10 mouse cellular contexts compared by ENCODE assay signal in genomic region chr9:67795205-67795675, GRCm38 (mm10). TPM values are rescaled to one million over a fixed set of nuclear protein-coding genes. Genes with fewer than 3 reads are reported as not detected.
DNase-seq lines count a peak whose midpoint lies in the region; ATAC-seq and TF ChIP-seq lines count a peak whose summit lies in the region.
"Had no signal": no experiment of that assay in that cellular context is flagged by ENCODE, and none has a peak within 500 bp of the region (broad histone marks: within the 10 kb centered on the region; RNA-seq: fewer than 3 reads in every experiment).

No protein-coding gene starts in this region.

- peak; percentile 42; the same call in 1 of the 2 replicates for ATAC-seq in stomach, embryonic 14.5 days (ENCODE audit: insufficient number of reproducible peaks, insufficient read depth, low FRiP score, low read depth)
- ATAC-seq in stomach, postnatal 0 days (ENCODE audit: low FRiP score, low TSS enrichment): no peak
- peak; percentile 83 for ATAC-seq in midbrain, embryonic 12.5 days (ENCODE audit: low FRiP score, low read depth)
- no peak for ATAC-seq in kidney, embryonic 14.5 days (ENCODE audit: low FRiP score, low TSS enrichment)

- no peak overlapping the region for H3K27ac ChIP-seq in stomach, embryonic 14.5 days (ENCODE audit: low read length)
- no peak overlapping the region for H3K27ac ChIP-seq in stomach, postnatal 0 days (replicated peaks)
- peak overlapping the region; percentile 64 for H3K27ac ChIP-seq in midbrain, embryonic 12.5 days (replicated peaks)
- H3K27ac ChIP-seq in kidney, embryonic 14.5 days (ENCODE audit: low read depth, low read length): no peak overlapping the region

- no peaks in the 10 kb centered on the region for H3K9me3 ChIP-seq in stomach, embryonic 14.5 days (ENCODE audit: control insufficient read depth, low read depth, low read length)
- H3K9me3 ChIP-seq in stomach, postnatal 0 days (ENCODE audit: control insufficient read depth, low read length): no peaks in the 10 kb centered on the region
- H3K9me3 ChIP-seq in midbrain, embryonic 12.5 days: no peaks in the 10 kb centered on the region
- H3K9me3 ChIP-seq in kidney, embryonic 14.5 days (ENCODE audit: control insufficient read depth, low read length): no peaks in the 10 kb centered on the region
- H3K9me3 ChIP-seq: G1E had no signal

- TF ChIP-seq CTCF in stomach, postnatal 0 days (IDR thresholded peaks at IDR 0.05; ENCODE audit: low read depth): no peak

- no peak overlapping the region for H3K4me2 ChIP-seq in stomach, embryonic 14.5 days (replicated peaks; ENCODE audit: low read depth, low read length)
- H3K4me2 ChIP-seq in stomach, postnatal 0 days (replicated peaks; ENCODE audit: low read depth): no peak overlapping the region
- no peak overlapping the region for H3K4me2 ChIP-seq in midbrain, embryonic 12.5 days (replicated peaks)
- H3K4me2 ChIP-seq in kidney, embryonic 14.5 days (replicated peaks; ENCODE audit: low read depth, low read length): no peak overlapping the region

- intact Hi-C loops in gastrocnemius, postnatal 36 days (cut with DNase I): no loop called here

- no peak for TF ChIP-seq EP300 in stomach, postnatal 0 days (optimal IDR thresholded peaks at IDR 0.05)

- 0 out of 2 replicates have a peak, but pooled peaks cover 3% of the 10 kb centered on the region for H3K4me1 ChIP-seq in stomach, embryonic 14.5 days (ENCODE audit: control insufficient read depth, insufficient read depth, low read length)
- no peaks in the 10 kb centered on the region for H3K4me1 ChIP-seq in stomach, postnatal 0 days (replicated peaks; ENCODE audit: control insufficient read depth, insufficient read depth)
- H3K4me1 ChIP-seq in midbrain, embryonic 12.5 days: peaks cover 23% of the 10 kb centered on the region
- H3K4me1 ChIP-seq in kidney, embryonic 14.5 days (ENCODE audit: control insufficient read depth, insufficient read depth, low read length): 0 out of 2 replicates have a peak, but pooled peaks cover 4% of the 10 kb centered on the region

- no peaks in the 10 kb centered on the region for H3K27me3 ChIP-seq in stomach, embryonic 14.5 days (ENCODE audit: control insufficient read depth, insufficient read depth, low read length)
- H3K27me3 ChIP-seq in stomach, postnatal 0 days (ENCODE audit: control insufficient read depth, insufficient read depth, low read length): no peaks in the 10 kb centered on the region
- no peaks in the 10 kb centered on the region for H3K27me3 ChIP-seq in midbrain, embryonic 12.5 days
- no peaks in the 10 kb centered on the region for H3K27me3 ChIP-seq in kidney, embryonic 14.5 days (ENCODE audit: control insufficient read depth, insufficient read depth, low read length)

- no peak overlapping the region for H3K4me3 ChIP-seq in stomach, embryonic 14.5 days (ENCODE audit: low read depth, low read length)
- no peak overlapping the region for H3K4me3 ChIP-seq in stomach, postnatal 0 days (ENCODE audit: low read depth, low read length)
- no peak overlapping the region for H3K4me3 ChIP-seq in midbrain, embryonic 12.5 days
- H3K4me3 ChIP-seq in kidney, embryonic 14.5 days (ENCODE audit: low read length): no peak overlapping the region

- no peak for DNase-seq in stomach, postnatal 0 days (ENCODE audit: low spot score)
- peak; percentile 82 for DNase-seq in layer of hippocampus, adult 11-12 months (ENCODE audit: low spot score)
- no peak for DNase-seq in lung, postnatal 14 days
- DNase-seq in heart, adult 18-20 months: no peak
- no peak for DNase-seq in gastrocnemius, postnatal 36 days
- DNase-seq: kidney, adult 11 months had no signal

- H3K9ac ChIP-seq in stomach, embryonic 14.5 days (replicated peaks; ENCODE audit: low read depth, low read length): no peak overlapping the region
- no peak overlapping the region for H3K9ac ChIP-seq in stomach, postnatal 0 days (ENCODE audit: low read length)
- no peak overlapping the region for H3K9ac ChIP-seq in midbrain, embryonic 12.5 days (replicated peaks)
- no peak overlapping the region for H3K9ac ChIP-seq in kidney, embryonic 14.5 days (ENCODE audit: low read depth, low read length)

- no peaks in the 10 kb centered on the region for H3K36me3 ChIP-seq in stomach, embryonic 14.5 days (ENCODE audit: control insufficient read depth, insufficient read depth, low read length)
- H3K36me3 ChIP-seq in stomach, postnatal 0 days (ENCODE audit: control insufficient read depth, insufficient read depth, low read length): no peaks in the 10 kb centered on the region
- H3K36me3 ChIP-seq in midbrain, embryonic 12.5 days: no peaks in the 10 kb centered on the region
- H3K36me3 ChIP-seq in kidney, embryonic 14.5 days (ENCODE audit: control insufficient read depth, insufficient read depth, low read length): no peaks in the 10 kb centered on the region
- H3K36me3 ChIP-seq: G1E had no signal

- WGBS in stomach, embryonic 14.5 days: 61% methylated on average over 14 of the region's 14 CpGs
- WGBS in stomach, postnatal 0 days: 55% methylated on average over 14 of the region's 14 CpGs
- WGBS in midbrain, embryonic 12.5 days: 59% methylated on average over 14 of the region's 14 CpGs
- WGBS in kidney, embryonic 14.5 days: 76% methylated on average over 14 of the region's 14 CpGs

RNA-seq across cellular contexts. Expression of gene C2cd4b, which starts 36.0 kb away (rescaled TPM):
- 0.42 and 0.48 TPM in 2 replicates for polyA plus RNA-seq in stomach, embryonic 14.5 days (2014; fragmentation: Nextera tagmentation; extraction: Ambion mirVana)
- polyA plus RNA-seq in stomach, postnatal 0 days (2015; fragmentation: Nextera tagmentation; extraction: Ambion mirVana): 2.9 and 3.8 TPM in 2 replicates
- 0.31 and 0.32 TPM in 2 replicates for polyA plus RNA-seq in midbrain, embryonic 12.5 days (2016; fragmentation: Nextera tagmentation; extraction: Ambion mirVana)
- 0.35 and 0.57 TPM in 2 replicates for polyA plus RNA-seq in kidney, embryonic 14.5 days (2014; fragmentation: Nextera tagmentation; extraction: Ambion mirVana)
- total RNA-seq in heart, adult 18-20 months (2021): under 1 TPM; 0.52 to 0.72 TPM
- not detected for total RNA-seq in gastrocnemius, postnatal 36 days (2021)
- total RNA-seq: G1E had no signal
- polyA plus RNA-seq: G1E had no signal

RNA-seq across cellular contexts. Expression of gene C2cd4a, which starts 36.9 kb away (rescaled TPM):
- 1.4 and 1.9 TPM in 2 replicates for polyA plus RNA-seq in stomach, embryonic 14.5 days (2014; fragmentation: Nextera tagmentation; extraction: Ambion mirVana)
- polyA plus RNA-seq in stomach, postnatal 0 days (2015; fragmentation: Nextera tagmentation; extraction: Ambion mirVana): 2.8 and 3.6 TPM in 2 replicates
- polyA plus RNA-seq in midbrain, embryonic 12.5 days (2016; fragmentation: Nextera tagmentation; extraction: Ambion mirVana): 0.17 TPM in 1 of 2 replicates, not detected in the other
- 1.3 and 2.7 TPM in 2 replicates for polyA plus RNA-seq in kidney, embryonic 14.5 days (2014; fragmentation: Nextera tagmentation; extraction: Ambion mirVana)
- not detected for total RNA-seq in heart, adult 18-20 months (2021)
- total RNA-seq in gastrocnemius, postnatal 36 days (2021): under 1 TPM in 1 of 2 experiments, not detected in 1; 0.42 TPM

RNA-seq across cellular contexts. Expression of gene Vps13c, which starts 45.0 kb away (rescaled TPM):
- polyA plus RNA-seq in stomach, embryonic 14.5 days (2014; fragmentation: Nextera tagmentation; extraction: Ambion mirVana): 11.4 and 12.5 TPM in 2 replicates
- 3.8 and 4.5 TPM in 2 replicates for polyA plus RNA-seq in stomach, postnatal 0 days (2015; fragmentation: Nextera tagmentation; extraction: Ambion mirVana)
- 7.8 and 10.4 TPM in 2 replicates for polyA plus RNA-seq in midbrain, embryonic 12.5 days (2016; fragmentation: Nextera tagmentation; extraction: Ambion mirVana)
- 3.5 and 7.9 TPM in 2 replicates for polyA plus RNA-seq in kidney, embryonic 14.5 days (2014; fragmentation: Nextera tagmentation; extraction: Ambion mirVana)
- total RNA-seq in heart, adult 18-20 months (2021): 10 to 100 TPM; 48.4 to 50.0 TPM
- total RNA-seq in gastrocnemius, postnatal 36 days (2021): 10 to 100 TPM; 23.6 to 24.1 TPM

Comparison
In these comparisons a context has a peak if more than half of its experiments do, and no peak if none do; other contexts are left out.
1. ATAC-seq: peak in stomach, embryonic 14.5 days (single experiment) and midbrain, embryonic 12.5 days (single experiment); none in stomach, postnatal 0 days (single experiment) and kidney, embryonic 14.5 days (single experiment).